Mouse (Mus musculus) induced T-regulatory cell, adult 2 months (primary cell): ENCODE measurements around the gene Gm21976.

Experiments
- DNase-seq: peaks from one replicate; pipeline ENCODE4 v3.0.0-alpha.2; 2012; ENCODE audit warnings: low read depth

The Gm21976 gene

GRCm38 (mm10) chr13:98279686-98280085, at the start of gene Gm21976:
Gene Gm21976 (plus strand): TSS chr13:98279887.
- no peak for DNase-seq

- no peak for DNase-seq
These were observed 49.2 kb upstream of the Gm21976 start for GRCm38 (mm10) chr13:98230511-98230910.

GRCm38 (mm10) chr13:98235451-98235850, 44.2 kb upstream of the Gm21976 start:
- no peak for DNase-seq

GRCm38 (mm10) chr13:98239978-98240641, 39.6 kb upstream of the Gm21976 start:
- peak; percentile 74 for DNase-seq

- DNase-seq: no peak
These were observed 38.0 kb upstream of the Gm21976 start for GRCm38 (mm10) chr13:98241531-98242282.

- DNase-seq: no peak
These were observed 34.9 kb upstream of the Gm21976 start for GRCm38 (mm10) chr13:98244571-98245350.

GRCm38 (mm10) chr13:98245386-98245785, 34.3 kb upstream of the Gm21976 start:
- DNase-seq: no peak

- DNase-seq: no peak
These were observed 30.1 kb upstream of the Gm21976 start for GRCm38 (mm10) chr13:98249594-98249993.

- DNase-seq: no peak
These were observed 24.8 kb upstream of the Gm21976 start for GRCm38 (mm10) chr13:98254921-98255320.

- peak; percentile 99 for DNase-seq
These were observed 16.8 kb upstream of the Gm21976 start, which contains the start of the genes Utp15 and Ankra2 for GRCm38 (mm10) chr13:98262636-98263457. Gene Utp15 (minus strand): TSS chr13:98263041. Gene Ankra2 (plus strand): TSS chr13:98263074.

GRCm38 (mm10) chr13:98263458-98263987, 16.2 kb upstream of the Gm21976 start:
- no peak for DNase-seq

GRCm38 (mm10) chr13:98264111-98264510, 15.6 kb upstream of the Gm21976 start:
- DNase-seq: peak; percentile 20

- no peak for DNase-seq
These were observed 5.7 kb upstream of the Gm21976 start for GRCm38 (mm10) chr13:98274023-98274422.

- DNase-seq: no peak
These were observed 4.0 kb upstream of the Gm21976 start for GRCm38 (mm10) chr13:98275646-98276045.

GRCm38 (mm10) chr13:98276253-98276652, 3.4 kb upstream of the Gm21976 start:
- DNase-seq: no peak

- DNase-seq: peak; percentile 52
These were observed 2.2 kb upstream of the Gm21976 start for GRCm38 (mm10) chr13:98277501-98277900.

- DNase-seq: no peak
These were observed 1.4 kb downstream of the Gm21976 start for GRCm38 (mm10) chr13:98280990-98281650.

GRCm38 (mm10) chr13:98290719-98291118, 11.0 kb downstream of the Gm21976 start:
- peak; percentile 24 for DNase-seq

- DNase-seq: no peak
These were observed 12.0 kb downstream of the Gm21976 start for GRCm38 (mm10) chr13:98291712-98292111.

- DNase-seq: no peak
These were observed 16.4 kb downstream of the Gm21976 start for GRCm38 (mm10) chr13:98296072-98296471.
